Mouse (Mus musculus) forebrain, embryonic 15.5 days (tissue): Measurements from ENCODE around the gene Ddx5. TPM values are rescaled to one million over a fixed set of nuclear protein-coding genes. Genes with fewer than 3 reads are reported as not detected.

Source experiments
- ATAC-seq: fragments of 200-750 bp; cut with Nextera tagmentation; replicated peaks from 2 replicates; pipeline ENCODE4 v1.8.0; 2017; ENCODE audit warnings: mild to moderate bottlenecking, moderate TSS enrichment, moderate library complexity
- H3K27ac ChIP-seq: fragments of 300-500 bp; sonication (generic); replicated peaks from 2 replicates; pipeline ENCODE4 v1.5.1; 2015; ENCODE audit warnings: mild to moderate bottlenecking, inconsistent platforms
- H3K27me3 ChIP-seq: fragments of 300-500 bp; sonication (generic); 2 replicates; pipeline ENCODE4 v1.6.1; 2015; ENCODE audit warnings: inconsistent platforms
- H3K36me3 ChIP-seq: fragments of 300-500 bp; sonication (generic); 2 replicates; pipeline ENCODE4 v1.6.1; 2015; ENCODE audit warnings: mild to moderate bottlenecking, inconsistent platforms
- H3K4me1 ChIP-seq: fragments of 300-500 bp; sonication (generic); 2 replicates; pipeline ENCODE4 v1.6.1; 2015; ENCODE audit warnings: inconsistent platforms
- H3K4me2 ChIP-seq: fragments of 300-500 bp; sonication (generic); replicated peaks from 2 replicates; pipeline ENCODE4 v1.6.1; 2015; ENCODE audit warnings: mild to moderate bottlenecking, inconsistent platforms
- H3K4me3 ChIP-seq: fragments of 300-500 bp; sonication (generic); 2 replicates; pipeline ENCODE4 v1.5.1; 2015; ENCODE audit warnings: mild to moderate bottlenecking, inconsistent platforms
- H3K9ac ChIP-seq: fragments of 300-500 bp; sonication (generic); replicated peaks from 2 replicates; pipeline ENCODE4 v1.6.1; 2015; ENCODE audit warnings: mild to moderate bottlenecking, inconsistent platforms
- H3K9me3 ChIP-seq: fragments of 300-500 bp; sonication (generic); 2 replicates; pipeline ENCODE4 v1.6.1; 2016; ENCODE audit warnings: inconsistent platforms
- WGBS: fragments of 180-500 bp; shearing (Covaris S2); methylation state at CpG from one replicate; pipeline ENCODE4 v1.1.7; 2015; ENCODE audit warnings: mixed read lengths; 5-methylcytosine and 5-hydroxymethylcytosine counted together
- microRNA-seq: library from miRNA; unstranded; fragments of <30 nt; microRNA quantifications from one replicate; pipeline ENCODE4, GENCODE M21; 2016
- polyA plus RNA-seq: library from polyadenylated mRNA; unstranded; fragments of >200 nt; fragmentation: Nextera tagmentation; extraction: Ambion mirVana; gene quantifications from 2 replicates; pipeline ENCODE4 v1.2.1, GENCODE M21; 2015

Ddx5 gene
- polyA plus RNA-seq, 1 experiment from 2014 or later, result 520 TPM

GRCm38 (mm10) chr11:106736614-106737013 is 52.4 kb downstream of the Ddx5 start:
- no peak overlapping the region for H3K4me2 ChIP-seq
- WGBS, result 41% methylated on average over 3 of the region's 3 CpGs

GRCm38 (mm10) chr11:106730714-106731113 is 58.3 kb downstream of the Ddx5 start:
- ATAC-seq, result no peak
- no peaks in the 10 kb centered on the region for H3K27me3 ChIP-seq
- no peaks in the 10 kb centered on the region for H3K36me3 ChIP-seq
- 87% methylated on average over 4 of the region's 4 CpGs for WGBS
- H3K4me2 ChIP-seq, result no peak overlapping the region
- H3K9me3 ChIP-seq, result no peaks in the 10 kb centered on the region
- H3K4me1 ChIP-seq, result no peaks in the 10 kb centered on the region
- no peak overlapping the region for H3K4me3 ChIP-seq
- no peak overlapping the region for H3K9ac ChIP-seq
- no peak overlapping the region for H3K27ac ChIP-seq

More at GRCm38 (mm10) chr11:106736614-106737013, 52.4 kb downstream of the Ddx5 start:
- Histone ChIP-seq H3K9me3 (no peaks in the 10 kb centered on the region), H3K9ac (no peak overlapping the region), H3K27me3 (no peaks in the 10 kb centered on the region), H3K4me3 (no peak overlapping the region), H3K27ac (peak overlapping the region; percentile 82), H3K36me3 (no peaks in the 10 kb centered on the region), H3K4me1 (peaks cover 18% of the 10 kb centered on the region)
- ATAC-seq, result no peak

Small RNA genes within 50 kb of the gene (microRNA-seq; reads per million reads assigned to microRNA genes)
- gene Gm25994 (not detected), gene Mir3064 (13.0 reads per million, percentile 28 among the genes with 10 or more reads in this experiment)

Other genes starting within 250 kb of the Ddx5 start
- 14.0 and 15.2 TPM in 2 replicates for gene Tex2, start 175.8 kb downstream of the Ddx5 start, polyA plus RNA-seq
- 12.1 and 14.3 TPM in 2 replicates for gene Pecam1, start 38.6 kb downstream of the Ddx5 start, polyA plus RNA-seq
- 0.52 and 1.2 TPM in 2 replicates for gene Milr1, start 38.0 kb downstream of the Ddx5 start, polyA plus RNA-seq
- gene Polg2, start 9.6 kb downstream of the Ddx5 start, polyA plus RNA-seq, result 9.9 and 11.0 TPM in 2 replicates
- 20.5 and 21.2 TPM in 2 replicates for gene Cep95, start 67 bp upstream of the Ddx5 start, polyA plus RNA-seq
- gene Smurf2, start 131.5 kb upstream of the Ddx5 start, polyA plus RNA-seq, result 15.4 and 16.0 TPM in 2 replicates
- 262 and 282 TPM in 2 replicates for gene Kpna2, start 210.4 kb upstream of the Ddx5 start, polyA plus RNA-seq
- 4.0 and 5.7 TPM in 2 replicates for gene 1810010H24Rik, start 236.5 kb upstream of the Ddx5 start, polyA plus RNA-seq